In the genomic region with DNA sequence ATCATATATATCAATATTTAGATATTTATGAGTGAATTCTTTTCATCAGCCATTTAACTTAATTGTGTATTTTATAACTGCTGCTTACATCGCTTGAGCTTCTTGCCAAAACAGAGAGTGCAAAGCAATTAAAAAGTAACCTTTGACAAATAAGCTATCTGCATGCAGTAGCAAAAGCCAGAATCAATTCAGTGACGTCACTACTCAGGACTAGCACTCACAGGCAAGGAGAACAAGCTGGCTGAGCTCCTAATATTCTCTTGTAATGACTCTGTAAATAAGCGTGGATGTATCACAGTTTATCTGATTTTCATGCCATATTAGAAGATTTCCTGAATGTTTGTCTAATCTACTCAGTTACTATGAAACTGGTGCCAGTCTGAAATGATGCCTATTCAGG, we compare ENCODE assay signal across 15 mouse cellular contexts. TPM values are rescaled to one million over a fixed set of nuclear protein-coding genes. Genes with fewer than 3 reads are reported as not detected.
"Had no signal": no experiment of that assay in that cellular context is flagged by ENCODE, and none has a peak within 500 bp of the region (broad histone marks: within the 10 kb centered on the region; RNA-seq: fewer than 3 reads in every experiment).

No protein-coding gene starts in this region.

- H3K36me3 ChIP-seq: limb, embryonic 15.5 days; midbrain, embryonic 15.5 days; neural tube, embryonic 13.5 days; stomach, embryonic 15.5 days had no signal

- H3K9ac ChIP-seq: limb, embryonic 15.5 days; liver, embryonic 14.5 days; midbrain, embryonic 15.5 days; neural tube, embryonic 13.5 days; stomach, embryonic 15.5 days had no signal

- H3K9me3 ChIP-seq: limb, embryonic 15.5 days; midbrain, embryonic 15.5 days; neural tube, embryonic 13.5 days; stomach, embryonic 15.5 days had no signal

- ATAC-seq: midbrain, embryonic 15.5 days had no signal

- DNase-seq: kidney, adult 9 months; kidney, postnatal 36 days; layer of hippocampus, adult 9-11 months; layer of hippocampus, postnatal 36 days; lung, adult 18-20 months; right cerebral cortex, postnatal 14 days; thymus, postnatal 4 days had no signal

- H3K27ac ChIP-seq: kidney, postnatal 0 days; limb, embryonic 15.5 days; liver, embryonic 14.5 days; midbrain, embryonic 15.5 days; neural tube, embryonic 13.5 days; stomach, embryonic 15.5 days had no signal

- H3K4me3 ChIP-seq: limb, embryonic 15.5 days; midbrain, embryonic 15.5 days; neural tube, embryonic 13.5 days; stomach, embryonic 15.5 days had no signal

- H3K4me2 ChIP-seq: limb, embryonic 15.5 days; midbrain, embryonic 15.5 days; neural tube, embryonic 13.5 days; stomach, embryonic 15.5 days had no signal

RNA-seq across cellular contexts. Expression of a gene that starts 5.8 kb away (rescaled TPM):
- total RNA-seq: monocyte, adult 5-6 weeks had no signal
- polyA plus RNA-seq: lung, embryonic 16.5 days had no signal
